Mouse (Mus musculus): ENCODE measurements around the gene Rpl35.

Gene Rpl35

DNA sequence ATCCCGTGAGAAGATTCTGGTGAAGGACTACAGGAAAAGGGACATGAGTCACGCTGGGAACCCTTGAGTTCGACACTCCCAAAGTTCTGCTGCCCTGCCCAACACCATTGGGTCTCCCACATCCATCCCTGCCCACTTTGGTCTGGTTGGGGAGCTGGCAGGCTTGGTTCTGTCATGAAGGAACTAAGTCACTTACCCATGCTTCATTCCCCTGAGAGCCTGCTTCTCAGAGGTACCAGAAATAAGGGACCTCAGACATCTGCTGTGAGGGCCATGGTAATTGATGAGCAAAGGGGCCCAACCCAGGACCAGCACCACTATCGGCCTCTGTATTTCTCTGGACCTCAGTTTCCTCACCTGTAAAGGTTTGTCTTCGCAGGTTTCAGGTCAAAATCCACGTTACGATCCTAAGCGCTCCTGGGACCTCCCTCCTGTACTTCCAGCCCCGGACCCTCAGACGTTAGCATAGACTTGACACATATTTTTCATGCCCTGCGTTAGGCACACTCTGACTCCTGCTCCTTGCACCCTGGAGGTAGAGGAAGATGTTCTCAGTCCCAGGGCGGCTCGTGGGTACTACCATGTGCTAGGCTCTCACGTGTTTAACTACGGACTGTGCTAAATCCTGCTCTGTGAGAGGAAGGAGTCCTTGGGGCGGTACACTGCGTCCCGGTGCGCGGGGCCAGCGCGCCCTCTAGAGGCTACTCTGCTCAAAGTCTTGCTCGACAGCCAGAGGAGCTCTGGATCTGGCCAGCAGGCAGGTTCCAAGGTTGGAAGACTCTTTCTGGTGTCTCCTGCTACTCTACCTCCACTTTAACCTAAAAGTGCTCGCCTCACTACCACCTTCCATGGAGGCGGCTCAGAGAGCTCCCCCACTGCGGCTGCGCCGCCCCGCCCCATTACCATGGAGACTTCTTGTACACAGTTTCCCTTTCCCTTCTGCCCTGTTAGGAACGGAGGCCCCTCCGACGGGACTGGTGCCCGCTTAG, 7.7 kb downstream of the Rpl35 start, which contains the start of gene Wdr38:
TSS of gene Wdr38 (plus strand) at position 91 of the 989 bp plus-strand sequence.
- DNase-seq (ENCODE audit: low spot score): peak; percentile 89

DNA sequence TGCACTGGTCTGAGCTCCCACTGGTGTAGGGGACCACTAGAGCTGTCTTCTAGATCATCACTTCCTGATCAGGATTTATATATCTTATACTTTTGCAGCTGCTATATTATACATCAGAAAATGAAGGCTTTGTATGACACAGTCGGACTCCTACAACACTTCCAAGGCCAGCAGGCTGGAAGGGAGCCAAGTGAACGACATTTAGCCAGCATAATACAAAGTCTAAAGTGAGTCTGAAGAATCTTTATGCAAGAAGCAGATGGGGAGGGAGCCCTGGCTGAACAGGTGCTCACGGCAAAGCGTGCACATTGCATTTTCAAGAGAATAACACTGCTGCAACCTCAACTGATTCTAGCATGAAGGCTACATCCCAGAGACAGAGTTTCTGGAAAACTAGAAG, 13.0 kb downstream of the Rpl35 start:
- peak; percentile 45 for DNase-seq (ENCODE audit: low spot score)

DNA sequence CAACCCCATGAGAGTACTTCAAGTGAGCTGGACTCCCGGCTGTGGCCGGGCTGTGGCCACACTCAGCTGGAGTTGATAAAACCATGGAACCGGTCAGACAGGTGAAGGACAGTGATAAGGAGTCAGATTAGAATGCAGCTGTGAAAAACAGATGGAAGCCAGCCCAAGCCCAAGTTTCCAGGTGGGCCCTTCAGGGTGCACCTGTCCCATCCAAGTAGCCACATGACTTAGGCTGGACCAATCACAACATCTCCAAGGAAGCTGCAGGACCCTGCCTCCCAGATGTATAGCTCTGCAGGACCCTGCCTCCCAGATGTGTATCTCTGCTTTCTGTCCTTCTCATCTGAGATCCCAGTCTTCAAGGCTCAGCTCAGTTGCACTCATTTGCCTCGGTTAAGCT, 13.4 kb downstream of the Rpl35 start:
- DNase-seq (ENCODE audit: low spot score): no peak

DNA sequence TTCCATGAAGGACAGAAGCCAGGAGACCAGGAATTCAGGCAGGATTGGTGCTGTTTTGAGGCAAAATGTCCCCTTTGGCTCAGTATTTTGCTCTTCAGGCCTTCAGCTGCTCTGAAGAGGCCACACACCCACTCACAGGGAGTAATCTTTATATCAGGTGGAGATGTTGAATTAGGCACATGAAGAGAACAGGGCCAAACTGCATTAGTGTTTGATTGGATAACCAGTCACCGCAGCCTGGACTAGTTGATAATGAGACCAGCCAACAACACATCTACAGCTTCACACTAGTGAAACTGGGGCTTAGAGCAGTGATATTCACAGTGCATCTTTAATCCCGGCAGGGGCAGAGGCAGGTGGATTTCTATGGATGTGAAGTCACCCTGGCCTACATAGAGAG, 16.5 kb downstream of the Rpl35 start:
- DNase-seq (ENCODE audit: low spot score): no peak

DNA sequence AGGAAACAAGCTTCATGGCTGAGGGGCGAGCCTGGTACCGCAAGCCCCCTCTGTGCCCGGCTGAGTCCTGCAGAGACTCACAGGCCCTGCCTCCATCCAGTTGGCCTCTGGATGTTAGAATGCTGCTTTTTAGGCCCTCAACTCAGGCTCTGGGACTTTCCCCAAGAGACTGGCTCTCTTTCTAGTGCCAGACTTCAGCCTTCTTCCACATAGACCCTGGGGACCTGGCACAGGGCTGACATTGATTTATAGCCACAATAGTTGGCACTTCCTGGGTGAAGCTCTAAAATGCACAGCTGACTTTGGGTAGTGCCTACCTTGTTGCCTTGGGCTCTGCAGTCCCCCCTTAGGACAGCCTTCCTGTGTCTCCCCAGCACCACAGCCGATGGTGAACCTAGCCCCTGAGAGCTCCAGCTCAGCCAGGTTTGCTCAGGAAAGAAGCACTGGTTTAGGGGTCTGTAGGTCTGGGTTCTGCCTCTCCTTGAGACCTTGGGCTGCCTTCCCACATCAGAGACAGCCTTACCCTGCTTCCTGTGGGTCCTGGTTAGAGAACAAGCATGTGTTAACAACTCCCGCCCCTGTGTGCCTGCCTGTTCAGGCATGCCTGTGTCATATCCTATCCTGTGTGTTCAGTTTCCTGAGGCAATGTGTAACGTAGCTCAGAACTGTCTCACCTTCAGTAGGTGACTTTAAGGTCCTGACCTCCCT, 17.5 kb downstream of the Rpl35 start:
- DNase-seq (ENCODE audit: low spot score): no peak

DNA sequence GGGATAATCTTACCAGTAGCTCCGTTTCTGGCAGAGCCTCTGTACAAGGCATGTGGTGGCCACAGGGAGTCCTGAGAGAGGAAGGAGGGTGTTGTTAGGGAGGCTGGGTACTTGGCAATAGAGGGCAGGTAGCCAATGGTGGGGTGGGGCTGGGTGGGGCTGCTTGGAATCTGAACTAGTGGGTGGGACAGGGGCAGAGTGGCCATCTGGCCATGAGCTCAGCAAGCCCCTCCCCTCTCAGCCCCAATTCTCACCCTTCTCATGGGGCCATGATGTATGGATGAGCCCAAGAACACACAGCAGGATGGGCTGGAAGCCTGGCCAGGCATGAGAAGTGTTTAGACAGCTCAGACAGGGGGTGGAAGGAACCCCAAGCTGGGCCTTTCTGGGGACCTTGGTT, 18.1 kb downstream of the Rpl35 start:
- DNase-seq (ENCODE audit: low spot score): no peak

DNA sequence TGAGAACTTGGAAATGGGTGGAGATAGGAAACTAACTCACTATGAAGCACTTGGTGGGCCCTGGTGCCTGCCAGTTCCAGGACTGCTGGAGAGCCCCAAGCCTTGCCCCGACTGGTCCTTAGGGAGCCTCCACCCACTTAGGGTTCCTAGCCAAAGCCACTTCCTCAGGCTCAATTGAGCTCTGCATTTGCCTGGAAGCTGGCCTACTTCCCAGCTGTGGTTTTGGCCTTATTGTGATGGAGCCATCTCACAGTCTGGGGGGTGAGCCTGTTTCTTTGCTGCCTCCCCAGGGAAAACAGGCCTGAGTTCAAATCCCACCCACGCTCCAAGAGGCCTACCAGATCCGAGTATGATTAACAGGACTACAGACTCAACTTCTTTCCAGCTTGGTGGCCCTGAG, 18.8 kb downstream of the Rpl35 start:
- DNase-seq (ENCODE audit: low spot score): no peak

DNA sequence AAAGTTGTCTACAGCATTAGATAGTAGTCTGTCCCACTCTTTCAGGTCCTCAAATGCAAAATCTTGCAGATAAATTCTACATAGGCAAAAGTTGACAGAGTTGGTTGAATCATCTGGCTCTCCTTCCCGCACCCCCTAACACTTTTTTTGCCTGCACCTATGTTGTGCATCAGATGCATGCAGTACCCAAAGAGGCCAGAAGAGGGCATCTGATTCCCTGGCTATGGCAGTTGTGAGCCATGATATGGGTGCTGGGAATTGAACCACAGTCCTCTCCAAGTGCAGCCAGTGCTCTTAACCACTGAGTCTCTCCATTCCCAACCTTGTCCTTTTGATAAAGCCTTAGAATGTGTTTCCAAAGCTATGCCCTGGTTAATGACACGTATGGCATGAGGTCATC, 22.0 kb downstream of the Rpl35 start:
- DNase-seq (ENCODE audit: low spot score): no peak

DNA sequence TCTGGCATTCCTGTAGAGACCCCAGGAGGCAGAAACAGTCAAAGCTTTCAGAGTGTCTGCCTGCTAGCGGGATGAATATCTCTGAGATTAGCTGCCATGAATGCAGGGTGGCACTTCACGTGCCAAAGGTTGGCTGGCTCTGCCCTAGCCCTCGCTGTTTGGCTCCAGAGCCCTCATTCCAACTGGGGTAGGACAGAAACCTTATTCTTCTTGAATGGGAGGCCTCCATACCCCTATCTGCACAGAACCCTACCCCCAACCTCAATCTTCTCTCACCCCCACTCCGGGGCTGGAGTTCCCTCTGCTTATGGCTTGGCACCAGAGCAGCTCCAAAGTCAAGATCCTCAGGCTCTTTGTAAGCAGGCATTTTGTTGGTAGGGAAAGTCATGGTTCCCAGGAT, 27.6 kb downstream of the Rpl35 start:
- no peak for DNase-seq (ENCODE audit: low spot score)

DNA sequence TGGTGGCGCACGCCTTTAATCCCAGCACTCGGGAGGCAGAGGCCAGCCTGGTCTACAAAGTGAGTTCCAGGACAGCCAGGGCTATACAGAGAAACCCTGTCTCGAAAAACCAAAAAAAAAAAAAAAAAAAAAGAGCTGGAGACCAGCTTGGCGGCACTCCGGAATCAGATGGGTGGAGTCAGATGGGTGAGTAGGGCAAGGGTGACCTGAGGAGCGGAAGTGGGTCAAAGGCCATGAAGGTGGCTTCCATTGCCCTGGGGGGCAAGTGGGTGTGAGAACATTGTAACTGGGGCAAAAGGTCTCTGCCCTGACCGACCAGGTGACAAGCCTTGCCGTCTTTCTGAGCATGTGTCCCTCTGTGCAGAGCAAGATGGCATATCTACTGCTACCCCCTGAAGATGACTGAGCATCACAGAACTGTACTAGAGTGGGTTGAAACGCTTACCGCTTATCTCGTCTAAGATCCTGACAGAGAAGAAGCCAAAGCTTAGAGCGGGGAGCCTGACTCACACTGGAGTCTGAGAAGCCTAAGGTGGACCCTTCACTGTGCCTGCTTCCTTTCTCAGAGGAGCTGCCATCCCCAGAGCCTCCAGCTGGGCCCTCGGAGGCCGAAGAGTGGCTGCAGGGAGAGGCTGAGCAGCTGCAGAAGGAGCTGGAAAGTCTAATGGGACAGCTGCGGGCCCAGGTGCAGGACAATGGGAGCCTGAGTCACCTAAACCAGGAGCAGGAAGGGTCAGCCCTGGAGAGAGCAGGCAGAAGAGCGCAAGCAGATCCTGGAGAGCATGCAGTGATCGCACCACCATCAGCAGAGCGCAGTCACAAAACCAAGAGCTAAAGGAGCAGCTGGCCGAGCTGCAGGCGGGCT, 29.3 kb downstream of the Rpl35 start:
- DNase-seq (ENCODE audit: low spot score): no peak

DNA sequence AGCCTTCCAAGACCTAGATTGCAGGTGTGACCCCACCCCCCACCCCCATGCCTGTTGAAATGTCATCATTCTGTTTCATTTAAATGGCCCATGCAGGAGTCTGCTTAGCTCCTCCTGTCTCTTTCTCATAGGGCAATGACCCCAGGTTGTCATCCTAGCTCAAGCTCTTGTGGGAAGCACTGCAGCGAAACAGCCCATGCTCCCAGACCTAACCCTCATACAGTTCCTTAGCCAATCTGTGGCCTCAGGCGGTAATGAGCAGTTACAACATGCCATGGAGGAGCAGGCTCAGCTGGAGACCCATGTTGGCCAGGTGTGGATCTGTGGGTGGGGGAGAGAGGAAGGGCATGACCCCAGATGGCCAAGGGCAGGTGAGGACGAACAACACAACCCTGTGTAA, 30.2 kb downstream of the Rpl35 start:
- no peak for DNase-seq (ENCODE audit: low spot score)

DNA sequence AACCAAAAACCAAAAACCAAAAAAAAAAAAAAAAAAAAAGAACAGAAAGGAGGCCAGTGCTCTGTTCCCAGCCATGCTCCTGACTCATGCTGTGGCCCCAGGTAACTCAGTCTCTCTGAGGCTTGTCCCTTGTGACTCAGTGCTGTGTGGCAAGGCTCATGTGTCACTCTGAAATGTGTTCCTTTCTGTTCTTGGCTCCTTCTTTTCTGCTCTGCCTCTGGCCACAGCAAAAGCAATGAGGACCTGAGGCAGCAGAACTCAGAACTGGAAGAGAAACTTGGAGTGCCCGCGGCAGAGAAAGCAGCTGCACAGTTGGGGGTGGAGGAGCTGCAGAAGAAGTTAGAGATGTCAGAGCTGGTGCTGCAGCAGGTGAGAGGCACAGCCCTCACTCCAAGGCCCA, 31.3 kb downstream of the Rpl35 start:
- DNase-seq (ENCODE audit: low spot score): no peak

DNA sequence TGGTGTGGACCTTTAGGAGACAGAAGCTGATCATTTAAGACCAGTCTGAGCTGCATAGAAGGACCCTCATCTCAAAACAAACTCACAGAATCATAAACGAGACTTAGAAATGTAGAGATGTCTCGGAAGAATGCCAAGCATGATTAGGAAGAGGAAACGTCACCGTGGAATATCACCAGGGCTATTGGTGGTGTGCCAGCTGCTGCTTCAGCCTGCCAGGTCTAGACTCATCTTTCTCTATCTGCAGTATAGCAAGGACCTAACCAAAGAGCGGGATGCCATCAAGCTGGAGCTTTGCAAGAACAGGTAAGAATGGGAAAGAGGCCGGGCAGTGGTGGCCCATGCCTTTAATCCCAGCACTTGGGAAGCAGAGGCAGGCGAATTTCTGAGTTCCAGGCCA, 31.7 kb downstream of the Rpl35 start:
- DNase-seq (ENCODE audit: low spot score): no peak

DNA sequence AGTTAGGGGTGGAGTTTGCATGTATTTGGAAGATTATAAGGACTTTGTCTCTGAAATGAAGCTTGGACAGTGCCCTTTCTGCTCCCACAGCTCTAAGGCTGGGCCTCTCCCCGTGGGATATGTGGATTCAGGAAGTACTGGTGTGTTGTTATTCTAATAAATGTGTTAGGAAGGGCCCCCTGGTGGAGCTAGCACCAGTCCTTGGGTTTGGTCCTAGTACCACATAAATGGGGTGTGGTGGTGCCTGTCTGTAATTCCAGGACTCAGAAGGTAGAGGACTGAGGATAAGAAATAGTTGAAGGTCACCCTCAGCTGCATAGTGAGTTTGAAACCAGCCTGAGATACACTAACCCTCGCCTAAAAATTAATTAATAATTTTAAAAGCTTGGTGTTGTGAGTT, 32.2 kb downstream of the Rpl35 start:
- no peak for DNase-seq (ENCODE audit: low spot score)

DNA sequence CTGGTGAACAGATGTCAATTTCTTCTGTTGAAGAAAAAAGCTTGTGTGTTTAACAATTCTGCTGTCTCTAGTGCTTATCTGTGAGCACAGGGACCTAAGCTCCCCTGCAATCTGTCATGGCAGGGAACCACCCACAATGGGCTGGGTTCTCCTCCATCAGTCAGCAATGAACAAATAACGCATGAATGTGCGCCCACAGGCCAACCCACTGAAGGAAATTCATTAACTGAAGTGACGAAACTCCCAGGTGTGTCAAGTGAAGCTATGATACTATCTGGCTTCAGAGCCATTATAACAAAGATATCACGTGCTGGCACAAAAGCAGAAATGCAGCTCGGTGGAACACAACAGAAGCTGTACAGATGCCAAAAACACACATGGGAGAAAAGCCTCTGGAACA, 35.4 kb downstream of the Rpl35 start:
- DNase-seq (ENCODE audit: low spot score): no peak

DNA sequence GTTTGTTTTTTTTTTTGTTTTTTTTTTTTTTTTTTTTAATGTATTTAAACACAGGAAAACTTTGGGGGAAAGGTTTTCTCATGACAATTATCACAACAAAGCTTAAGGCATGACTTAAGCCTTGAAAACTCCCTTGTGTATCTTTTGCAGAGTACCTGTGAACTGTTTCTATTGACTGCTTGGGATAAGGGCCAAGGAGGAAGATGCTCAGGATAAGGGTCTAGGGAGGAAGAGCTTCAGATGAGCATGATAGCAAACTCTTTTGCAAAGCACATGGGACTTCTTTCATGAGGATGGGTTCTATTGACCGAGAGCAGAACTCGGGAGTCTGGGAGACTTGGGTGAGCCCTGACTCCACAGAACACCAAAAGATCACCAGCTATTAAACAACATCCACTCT, 35.8 kb downstream of the Rpl35 start:
- DNase-seq (ENCODE audit: low spot score): no peak

DNA sequence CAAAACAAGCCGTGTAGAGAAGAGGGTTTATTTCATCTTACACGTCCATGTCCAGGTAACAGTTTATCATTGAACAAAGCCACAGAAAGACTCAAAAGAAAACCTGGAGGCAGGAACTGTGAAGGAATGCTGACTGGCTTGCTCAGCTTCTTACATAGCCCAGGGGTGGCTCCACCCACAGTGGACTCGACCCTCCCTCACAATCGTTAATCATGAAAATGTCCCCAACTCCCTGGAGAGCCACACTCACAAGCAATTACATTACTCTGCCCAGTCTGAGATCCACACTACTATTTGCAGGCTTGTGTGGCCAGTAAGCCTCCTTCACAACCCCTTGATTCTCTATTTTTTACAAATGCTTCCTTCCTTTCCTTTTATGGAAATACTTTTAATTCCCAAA, 41.2 kb downstream of the Rpl35 start:
- DNase-seq (ENCODE audit: low spot score): no peak

DNA sequence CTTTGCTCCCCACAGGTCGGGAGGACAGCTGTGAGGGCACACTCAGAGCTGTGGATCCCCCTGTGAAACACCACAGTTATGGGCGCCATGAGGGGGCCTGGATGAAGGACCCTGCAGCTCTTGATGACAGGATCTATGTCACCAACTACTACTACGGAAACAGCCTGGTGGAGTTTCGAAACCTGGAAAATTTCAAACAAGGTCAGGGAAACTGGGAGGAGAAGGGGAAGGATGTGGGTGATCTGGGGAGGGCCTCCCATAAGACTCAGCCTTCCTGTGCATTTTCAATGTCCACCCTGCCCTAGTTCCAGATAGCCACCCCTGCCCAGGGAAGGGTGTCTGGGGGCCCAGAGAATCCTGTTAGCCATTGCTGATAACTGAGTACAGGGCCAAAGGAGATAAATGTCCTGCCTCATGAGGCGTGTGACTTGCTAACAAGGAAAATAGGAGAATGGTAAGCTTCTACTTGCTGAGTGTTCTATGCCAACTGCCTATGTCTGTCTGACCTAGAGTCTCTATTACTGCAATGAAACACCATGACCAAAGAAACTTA, 47.7 kb downstream of the Rpl35 start:
- no peak for DNase-seq (ENCODE audit: low spot score)

DNA sequence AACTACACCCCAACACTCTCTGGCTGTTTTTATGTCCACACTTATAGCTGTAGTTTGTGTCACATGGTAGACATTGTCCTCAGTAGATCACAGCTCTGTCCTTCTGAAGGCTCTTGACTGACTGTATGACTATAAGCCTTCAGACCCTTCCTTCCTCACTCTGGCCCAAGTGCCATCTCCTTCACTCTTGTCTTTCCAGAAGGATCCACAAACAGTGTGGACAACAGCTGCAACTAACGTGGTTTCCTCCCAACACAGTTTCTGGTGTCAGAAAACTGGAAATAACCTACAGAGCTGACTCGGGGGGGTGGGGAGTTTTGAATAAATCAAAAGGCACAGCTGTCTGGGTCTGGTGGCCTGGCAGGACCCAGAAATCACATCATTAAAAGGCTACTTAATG, 49.4 kb downstream of the Rpl35 start:
- no peak for DNase-seq (ENCODE audit: low spot score)

DNA sequence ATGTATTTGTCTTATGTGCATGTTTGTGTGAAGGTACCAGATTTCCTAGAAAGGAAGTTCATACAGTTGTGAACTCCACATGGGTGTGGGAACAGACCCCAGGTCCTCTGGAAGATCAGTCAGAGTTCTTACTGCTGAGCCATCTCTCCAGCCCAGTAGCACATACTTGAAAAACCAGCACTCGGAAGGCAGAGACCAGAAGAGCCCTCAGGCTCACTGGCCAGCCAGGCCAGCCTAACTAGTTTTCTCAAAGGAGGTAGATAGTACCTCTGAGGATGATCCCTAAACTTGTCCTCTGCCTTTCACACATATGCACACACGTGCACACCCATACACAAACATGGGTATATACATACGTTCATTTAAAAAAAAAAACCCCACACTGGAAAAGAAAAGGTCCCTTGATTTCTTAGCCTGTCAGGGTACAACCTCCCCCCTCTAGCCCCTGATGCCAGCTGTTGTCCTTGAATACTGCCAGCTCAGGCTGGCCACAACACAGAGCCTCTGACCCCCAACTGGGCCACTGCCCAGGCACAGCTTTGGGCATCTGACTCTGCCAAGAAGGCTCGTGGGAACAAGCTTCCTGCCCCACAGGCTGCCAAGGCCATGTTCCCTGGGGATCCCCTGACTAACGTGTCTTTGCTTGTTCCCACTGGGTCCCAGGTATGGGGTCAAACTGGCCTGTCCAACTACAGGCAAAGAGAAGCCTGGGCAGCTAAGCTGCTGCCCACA, 52.1 kb downstream of the Rpl35 start:
- DNase-seq (ENCODE audit: low spot score): peak; percentile 69

Measured in ovary, postnatal 36 days (tissue).